Mouse (Mus musculus) hindbrain, embryonic 11.5 days (tissue): Measurements from ENCODE around the gene Gm3500. TPM values are rescaled to one million over a fixed set of nuclear protein-coding genes. Genes with fewer than 3 reads are reported as not detected.
"Not testable (repeated sequence)": the region's sequence is repeated elsewhere in the genome, so short reads cannot be mapped to it uniquely, and the experiment has no call there.

Source experiments
- ATAC-seq: fragments of 200-750 bp; cut with Nextera tagmentation; 2 replicates; pipeline ENCODE4 v1.8.0; 2017; ENCODE audit warnings: mild to moderate bottlenecking, moderate TSS enrichment, moderate library complexity; ENCODE audit not compliant: low FRiP score
- DNase-seq: peaks from one replicate; pipeline ENCODE4 v3.0.0-alpha.2; 2015; ENCODE audit warnings: low spot score
- H3K27ac ChIP-seq: fragments of 300-500 bp; sonication (generic); 2 replicates; pipeline ENCODE4 v1.5.1; 2014; ENCODE audit warnings: mild to moderate bottlenecking, low read depth, low read length
- H3K27me3 ChIP-seq: fragments of 300-500 bp; sonication (generic); 2 replicates; pipeline ENCODE4 v1.6.1; 2014; ENCODE audit warnings: mild to moderate bottlenecking, low read length, moderate library complexity, mixed read lengths; ENCODE audit not compliant: control insufficient read depth, insufficient read depth
- H3K36me3 ChIP-seq: fragments of 300-500 bp; sonication (generic); 2 replicates; pipeline ENCODE4 v1.6.1; 2014; ENCODE audit warnings: mild to moderate bottlenecking, low read length, moderate library complexity, mixed read lengths; ENCODE audit not compliant: control insufficient read depth, insufficient read depth
- H3K4me1 ChIP-seq: fragments of 300-500 bp; sonication (generic); replicated peaks from 2 replicates; pipeline ENCODE4 v1.6.1; 2014; ENCODE audit warnings: low read length, mixed read lengths; ENCODE audit not compliant: control insufficient read depth, insufficient read depth
- H3K4me2 ChIP-seq: fragments of 300-500 bp; sonication (generic); replicated peaks from 2 replicates; pipeline ENCODE4 v1.6.1; 2014; ENCODE audit warnings: mild to moderate bottlenecking, low read depth, low read length
- H3K4me3 ChIP-seq: fragments of 300-500 bp; sonication (generic); 2 replicates; pipeline ENCODE4 v1.5.1; 2014; ENCODE audit warnings: low read depth, low read length
- H3K9ac ChIP-seq: fragments of 300-500 bp; sonication (generic); 2 replicates; pipeline ENCODE4 v1.6.1; 2014; ENCODE audit warnings: low read depth, low read length
- H3K9me3 ChIP-seq: fragments of 300-500 bp; sonication (generic); 2 replicates; pipeline ENCODE4 v1.6.1; 2016; ENCODE audit warnings: low read length; ENCODE audit not compliant: control insufficient read depth
- WGBS: fragments of 180-500 bp; shearing (Covaris S2); extraction: QIAGEN DNeasy Blood & Tissue Kit; methylation state at CpG from one replicate; pipeline ENCODE4 v1.1.7; 2014; 5-methylcytosine and 5-hydroxymethylcytosine counted together
- polyA plus RNA-seq: library from polyadenylated mRNA; unstranded; fragments of >200 nt; fragmentation: Nextera tagmentation; extraction: Ambion mirVana; gene quantifications from 2 replicates; pipeline ENCODE4 v1.2.1, GENCODE M21; 2014

Gm3500 gene
- 0.14 TPM in 1 of 2 replicates, not detected in the other for polyA plus RNA-seq

DNA sequence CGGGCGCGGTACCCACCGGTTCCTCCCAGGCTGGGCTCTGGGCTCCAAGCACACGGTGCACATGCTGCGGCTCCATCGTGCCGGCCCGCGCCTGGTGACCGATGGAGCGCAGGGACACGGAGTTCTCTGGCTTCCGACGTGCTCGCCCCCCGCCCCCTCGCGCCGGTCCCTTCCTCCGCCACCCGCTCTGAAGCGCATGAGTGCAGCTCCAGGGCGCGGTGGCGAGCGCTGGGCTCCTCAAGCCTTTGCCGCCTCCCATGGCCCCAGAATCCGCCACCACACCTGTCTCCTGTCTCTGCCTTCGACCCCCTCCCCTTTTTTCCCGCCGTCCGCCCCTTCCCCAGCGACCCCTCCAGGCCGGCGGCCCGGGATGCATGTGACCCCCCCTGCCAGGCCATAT is at the start of gene Gm3500:
Gm3500 (minus strand) TSS at position 101 of the 400 bp plus-strand sequence.
- H3K27me3 ChIP-seq: not testable (repeated sequence)

DNA sequence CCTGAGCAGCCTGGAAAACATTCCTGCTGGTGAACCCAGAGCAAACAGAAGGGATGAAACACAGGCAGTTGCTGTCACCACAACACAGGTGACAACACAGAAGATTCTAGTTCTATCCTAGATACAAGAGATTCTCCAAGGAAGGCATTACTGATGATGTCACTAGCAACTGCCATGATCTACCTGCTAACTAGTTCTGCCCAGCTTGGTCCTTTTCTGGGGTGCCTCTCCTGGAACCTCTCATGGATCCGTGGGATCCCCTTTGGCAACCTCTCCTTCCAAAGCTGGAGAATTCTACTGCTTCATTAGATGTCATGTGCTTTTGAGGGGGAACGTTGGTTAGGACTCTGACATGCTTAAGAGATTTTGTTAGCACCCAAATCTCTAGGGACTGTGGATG is 54.0 kb downstream of the Gm3500 start, which contains the start of gene Gm3542:
Gm3542 (minus strand) TSS at position 101 of the 400 bp plus-strand sequence.
- H3K36me3 ChIP-seq, H3K9me3 ChIP-seq, DNase-seq, ATAC-seq, H3K4me2 ChIP-seq, H3K9ac ChIP-seq, H3K4me1 ChIP-seq, H3K27ac ChIP-seq, H3K27me3 ChIP-seq, H3K4me3 ChIP-seq: not testable (repeated sequence)
- no CpG with 5 or more reads among the region's 2 CpGs for WGBS

More for the DNA sequence above, at the start of gene Gm3500:
- not testable (repeated sequence) for DNase-seq, H3K27ac ChIP-seq, H3K4me3 ChIP-seq, H3K4me2 ChIP-seq, H3K9ac ChIP-seq, ATAC-seq, H3K9me3 ChIP-seq, H3K4me1 ChIP-seq, H3K36me3 ChIP-seq
- no CpG with 5 or more reads among the region's 37 CpGs for WGBS

Other genes starting within 250 kb of the Gm3500 start
- not detected in 2 replicates for gene Gm3317, start 224.5 kb downstream of the Gm3500 start, polyA plus RNA-seq
- not detected in 2 replicates for gene Gm8271, start 203.3 kb downstream of the Gm3500 start, polyA plus RNA-seq
- gene Gm3526, start 128.5 kb downstream of the Gm3500 start, polyA plus RNA-seq: not detected in 2 replicates
- gene Gm3542, start 54.1 kb downstream of the Gm3500 start, polyA plus RNA-seq: not detected in 2 replicates
- gene Gm3194, start 66.4 kb upstream of the Gm3500 start, polyA plus RNA-seq: 0.98 and 1.3 TPM in 2 replicates
- gene Gm8246, start 88.8 kb upstream of the Gm3500 start, polyA plus RNA-seq: not detected in 2 replicates
- not detected in 2 replicates for gene Gm3187, start 95.2 kb upstream of the Gm3500 start, polyA plus RNA-seq
- 2.0 and 2.5 TPM in 2 replicates for gene Gm3488, start 112.6 kb upstream of the Gm3500 start, polyA plus RNA-seq
- not detected in 2 replicates for gene Gm3532, start 149.4 kb upstream of the Gm3500 start, polyA plus RNA-seq
- gene Gm8265, start 244.0 kb upstream of the Gm3500 start, polyA plus RNA-seq: not detected in 2 replicates